Mouse (Mus musculus) forebrain, embryonic 12.5 days (tissue): Measurements from ENCODE around the gene Gm49358. TPM values are rescaled to one million over a fixed set of nuclear protein-coding genes. Genes with fewer than 3 reads are reported as not detected.

Source experiments
- ATAC-seq: fragments of 200-750 bp; cut with Nextera tagmentation; 2 replicates; pipeline ENCODE4 v1.8.0; 2017; ENCODE audit warnings: moderate TSS enrichment; ENCODE audit not compliant: low FRiP score
- H3K27ac ChIP-seq: fragments of 300-500 bp; sonication (generic); 2 replicates; pipeline ENCODE4 v1.5.1; 2016; ENCODE audit warnings: mild to moderate bottlenecking
- H3K27me3 ChIP-seq: fragments of 300-500 bp; sonication (generic); 2 replicates; pipeline ENCODE4 v1.6.1; 2016; ENCODE audit warnings: mild to moderate bottlenecking
- H3K36me3 ChIP-seq: fragments of 300-500 bp; sonication (generic); replicated peaks from 2 replicates; pipeline ENCODE4 v1.6.1; 2016; ENCODE audit warnings: mild to moderate bottlenecking
- H3K4me1 ChIP-seq: fragments of 300-500 bp; sonication (generic); 2 replicates; pipeline ENCODE4 v1.6.1; 2016
- H3K4me2 ChIP-seq: fragments of 300-500 bp; sonication (generic); 2 replicates; pipeline ENCODE4 v1.6.1; 2016; ENCODE audit warnings: mild to moderate bottlenecking, moderate library complexity
- H3K4me3 ChIP-seq: fragments of 300-500 bp; sonication (generic); replicated peaks from 2 replicates; pipeline ENCODE4 v1.5.1; 2016; ENCODE audit warnings: mild to moderate bottlenecking
- H3K9ac ChIP-seq: fragments of 300-500 bp; sonication (generic); 2 replicates; pipeline ENCODE4 v1.6.1; 2016; ENCODE audit warnings: mild to moderate bottlenecking
- H3K9me3 ChIP-seq: fragments of 300-500 bp; sonication (generic); 2 replicates; pipeline ENCODE4 v1.6.1; 2016
- WGBS: fragments of 180-500 bp; shearing (Covaris S2); methylation state at CpG from one replicate; pipeline ENCODE4 v1.1.7; 2016; 5-methylcytosine and 5-hydroxymethylcytosine counted together
- polyA plus RNA-seq: library from polyadenylated mRNA; unstranded; fragments of >200 nt; fragmentation: Nextera tagmentation; extraction: Ambion mirVana; gene quantifications from 2 replicates; pipeline ENCODE4 v1.2.1, GENCODE M21; 2016

Gene Gm49358
- polyA plus RNA-seq, 1 experiment from 2014 or later: not detected

- ATAC-seq: peak; percentile 62
- WGBS: under 1% methylated on average over 56 of the region's 58 CpGs
- peaks cover 33% of the 10 kb centered on the region for H3K4me1 ChIP-seq
- peak overlapping the region; percentile 61 for H3K4me3 ChIP-seq
- no peaks in the 10 kb centered on the region for H3K36me3 ChIP-seq
- H3K4me2 ChIP-seq: peak overlapping the region; percentile 96
- no peaks in the 10 kb centered on the region for H3K9me3 ChIP-seq
- H3K27me3 ChIP-seq: peaks cover 6% of the 10 kb centered on the region; the same call in 1 of the 2 replicates
- peak overlapping the region; percentile 44 for H3K27ac ChIP-seq
- H3K9ac ChIP-seq: peak overlapping the region; percentile 67
Measured at GRCm38 (mm10) chr10:86779117-86779755, 15.5 kb downstream of the Gm49358 start.

- H3K9me3 ChIP-seq: no peaks in the 10 kb centered on the region
- H3K4me2 ChIP-seq: peak overlapping the region; percentile 96
- H3K36me3 ChIP-seq: no peaks in the 10 kb centered on the region
- H3K27ac ChIP-seq: no peak overlapping the region
- no peak for ATAC-seq
- WGBS: 19% methylated on average over 12 of the region's 12 CpGs
- peaks cover 33% of the 10 kb centered on the region for H3K4me1 ChIP-seq
- peak overlapping the region; percentile 67 for H3K9ac ChIP-seq
- peaks cover 6% of the 10 kb centered on the region; the same call in 1 of the 2 replicates for H3K27me3 ChIP-seq
- H3K4me3 ChIP-seq: peak overlapping the region; percentile 61
Measured at GRCm38 (mm10) chr10:86779816-86780500, 16.2 kb downstream of the Gm49358 start.

- 27% methylated on average over 5 of the region's 5 CpGs for WGBS
- Histone ChIP-seq H3K27me3 (peaks cover 6% of the 10 kb centered on the region; the same call in 1 of the 2 replicates), H3K9me3 (no peaks in the 10 kb centered on the region), H3K9ac (no peak overlapping the region), H3K36me3 (no peaks in the 10 kb centered on the region), H3K4me2 (no peak overlapping the region; the same call in 1 of the 2 replicates), H3K27ac (peak overlapping the region; percentile 56; the same call in 1 of the 2 replicates), H3K4me3 (no peak overlapping the region), H3K4me1 (peaks cover 33% of the 10 kb centered on the region)
- ATAC-seq: no peak
Measured at GRCm38 (mm10) chr10:86781641-86782040, 17.9 kb downstream of the Gm49358 start.

- no peak overlapping the region for H3K4me2 ChIP-seq
- no peaks in the 10 kb centered on the region for H3K36me3 ChIP-seq
- peak overlapping the region; percentile 59 for H3K27ac ChIP-seq
- H3K4me3 ChIP-seq: no peak overlapping the region
- no peaks in the 10 kb centered on the region for H3K9me3 ChIP-seq
- WGBS: 31% methylated on average over 5 of the region's 5 CpGs
- H3K27me3 ChIP-seq: peaks cover 6% of the 10 kb centered on the region; the same call in 1 of the 2 replicates
- peaks cover 31% of the 10 kb centered on the region for H3K4me1 ChIP-seq
- no peak for ATAC-seq
- H3K9ac ChIP-seq: no peak overlapping the region
Measured at GRCm38 (mm10) chr10:86782656-86783055, 18.9 kb downstream of the Gm49358 start.

GRCm38 (mm10) chr10:86783561-86783960, 19.8 kb downstream of the Gm49358 start:
- Histone ChIP-seq H3K27me3 (peaks cover 6% of the 10 kb centered on the region; the same call in 1 of the 2 replicates), H3K4me3 (no peak overlapping the region), H3K9ac (no peak overlapping the region), H3K27ac (no peak overlapping the region), H3K4me1 (peaks cover 30% of the 10 kb centered on the region), H3K36me3 (no peaks in the 10 kb centered on the region), H3K9me3 (no peaks in the 10 kb centered on the region), H3K4me2 (no peak overlapping the region)
- no peak for ATAC-seq
- 85% methylated on average over 5 of the region's 5 CpGs for WGBS

GRCm38 (mm10) chr10:86784126-86784675, 20.4 kb downstream of the Gm49358 start:
- Histone ChIP-seq H3K27me3 (peaks cover 6% of the 10 kb centered on the region; the same call in 1 of the 2 replicates), H3K4me2 (no peak overlapping the region), H3K4me1 (peaks cover 30% of the 10 kb centered on the region), H3K4me3 (no peak overlapping the region), H3K36me3 (no peaks in the 10 kb centered on the region), H3K9me3 (no peaks in the 10 kb centered on the region), H3K27ac (no peak overlapping the region), H3K9ac (no peak overlapping the region)
- ATAC-seq: no peak
- WGBS: 85% methylated on average over 5 of the region's 5 CpGs

- Histone ChIP-seq H3K27me3 (no peaks in the 10 kb centered on the region), H3K4me2 (no peak overlapping the region), H3K4me3 (no peak overlapping the region), H3K9me3 (no peaks in the 10 kb centered on the region), H3K9ac (no peak overlapping the region), H3K36me3 (no peaks in the 10 kb centered on the region), H3K27ac (no peak overlapping the region), H3K4me1 (peaks cover 20% of the 10 kb centered on the region)
- no peak for ATAC-seq
- 76% methylated on average over 2 of the region's 2 CpGs for WGBS
Measured at GRCm38 (mm10) chr10:86785396-86785795, 21.6 kb downstream of the Gm49358 start.

- H3K27me3 ChIP-seq: no peaks in the 10 kb centered on the region
- no peak overlapping the region for H3K4me2 ChIP-seq
- peaks cover 20% of the 10 kb centered on the region for H3K4me1 ChIP-seq
- no peaks in the 10 kb centered on the region for H3K9me3 ChIP-seq
- 93% methylated on average over 5 of the region's 5 CpGs for WGBS
- no peak for ATAC-seq
- H3K9ac ChIP-seq: no peak overlapping the region
- no peak overlapping the region for H3K4me3 ChIP-seq
- no peaks in the 10 kb centered on the region for H3K36me3 ChIP-seq
- no peak overlapping the region for H3K27ac ChIP-seq
Measured at GRCm38 (mm10) chr10:86786083-86786482, 22.3 kb downstream of the Gm49358 start.

GRCm38 (mm10) chr10:86788193-86788592, 24.4 kb downstream of the Gm49358 start:
- no peaks in the 10 kb centered on the region for H3K9me3 ChIP-seq
- no peaks in the 10 kb centered on the region for H3K27me3 ChIP-seq
- H3K9ac ChIP-seq: no peak overlapping the region
- no peak overlapping the region for H3K27ac ChIP-seq
- H3K36me3 ChIP-seq: no peaks in the 10 kb centered on the region
- ATAC-seq: no peak
- no peak overlapping the region for H3K4me2 ChIP-seq
- peaks cover 7% of the 10 kb centered on the region; the same call in 1 of the 2 replicates for H3K4me1 ChIP-seq
- 42% methylated on average over 5 of the region's 5 CpGs for WGBS
- no peak overlapping the region for H3K4me3 ChIP-seq

GRCm38 (mm10) chr10:86789146-86789672, 25.4 kb downstream of the Gm49358 start:
- Histone ChIP-seq H3K4me3 (no peak overlapping the region), H3K27me3 (no peaks in the 10 kb centered on the region), H3K27ac (no peak overlapping the region), H3K4me2 (no peak overlapping the region), H3K36me3 (no peaks in the 10 kb centered on the region), H3K9me3 (no peaks in the 10 kb centered on the region), H3K9ac (no peak overlapping the region), H3K4me1 (peaks cover 7% of the 10 kb centered on the region; the same call in 1 of the 2 replicates)
- 85% methylated on average over 7 of the region's 7 CpGs for WGBS
- no peak for ATAC-seq

GRCm38 (mm10) chr10:86791507-86792184, 27.9 kb downstream of the Gm49358 start:
- Histone ChIP-seq H3K4me2 (no peak overlapping the region), H3K4me3 (no peak overlapping the region), H3K4me1 (peaks cover 7% of the 10 kb centered on the region; the same call in 1 of the 2 replicates), H3K36me3 (no peaks in the 10 kb centered on the region), H3K27ac (no peak overlapping the region), H3K27me3 (no peaks in the 10 kb centered on the region), H3K9me3 (no peaks in the 10 kb centered on the region), H3K9ac (no peak overlapping the region)
- WGBS: 85% methylated on average over 7 of the region's 7 CpGs
- ATAC-seq: no peak

GRCm38 (mm10) chr10:86793509-86793951, 29.8 kb downstream of the Gm49358 start:
- H3K9ac ChIP-seq: no peak overlapping the region
- no peak for ATAC-seq
- 85% methylated on average over 2 of the region's 2 CpGs for WGBS

More at GRCm38 (mm10) chr10:86793509-86793951, 29.8 kb downstream of the Gm49358 start:
- no peak overlapping the region for H3K27ac ChIP-seq
- no peak overlapping the region for H3K4me3 ChIP-seq
- H3K4me2 ChIP-seq: no peak overlapping the region
- H3K4me1 ChIP-seq: no peaks in the 10 kb centered on the region
- H3K9me3 ChIP-seq: no peaks in the 10 kb centered on the region
- no peaks in the 10 kb centered on the region for H3K36me3 ChIP-seq
- no peaks in the 10 kb centered on the region for H3K27me3 ChIP-seq
